Mouse (Mus musculus): ENCODE data around the gene Trappc4. TPM values are rescaled to one million over a fixed set of nuclear protein-coding genes. Genes with fewer than 3 reads are reported as not detected.
A peak's percentile ranks its signal among the peaks of the same experiment; 100 is the strongest.
"Not testable (repeated sequence)": the region's sequence is repeated elsewhere in the genome, so short reads cannot be mapped to it uniquely, and the experiment has no call there.

The Trappc4 gene
- total RNA-seq (2014; rRNA removed) (108 and 120 TPM in 2 replicates), polyA plus RNA-seq (2015; fragmentation: Nextera tagmentation; extraction: Ambion mirVana) (293 and 307 TPM in 2 replicates)

DNA sequence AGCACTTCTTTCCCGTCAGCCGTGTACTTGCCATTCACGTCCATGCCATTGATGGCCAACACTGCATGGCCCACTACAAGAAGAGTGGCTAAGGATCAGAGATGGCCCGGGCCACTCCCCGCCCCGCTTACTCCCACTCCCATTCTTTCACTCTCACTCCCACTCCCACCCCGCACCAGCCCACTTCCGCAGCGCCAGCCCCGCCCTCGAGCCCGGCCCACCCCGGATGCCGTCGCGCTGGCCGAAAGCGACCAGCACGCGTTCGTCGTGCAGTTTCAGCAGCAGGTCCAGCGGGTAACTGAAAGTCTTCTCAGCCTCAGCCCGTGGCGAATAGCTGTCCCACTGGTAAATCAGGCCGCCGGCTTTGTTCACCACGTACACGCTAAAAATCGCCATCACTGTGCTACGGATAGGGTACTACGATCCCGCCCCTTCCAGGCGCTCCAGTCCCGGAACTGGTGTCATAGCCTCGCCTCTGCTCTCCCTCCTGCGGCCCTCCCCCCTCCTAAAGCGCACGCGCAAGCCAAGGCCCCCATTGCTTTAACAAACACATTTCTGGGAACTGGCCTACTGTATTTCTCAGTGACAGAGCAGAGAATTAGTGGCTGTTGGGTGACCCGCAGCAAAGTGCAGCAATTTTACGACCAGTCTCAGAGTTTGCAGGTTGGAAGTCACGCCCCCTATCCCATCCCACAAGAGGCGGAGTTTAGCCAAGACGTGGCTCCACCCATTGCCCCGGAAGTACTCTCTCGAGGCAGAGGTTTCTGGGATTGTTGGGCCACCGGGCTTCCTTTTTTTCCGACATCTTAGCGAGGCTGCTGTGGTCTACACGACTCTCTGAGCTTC is at the start of gene Trappc4, which contains the start of gene Rps25:
Gene Trappc4 (minus strand): TSS at position 695 of the 846 bp plus-strand sequence.
Gene Rps25 (plus strand): TSS at position 234 of the 846 bp plus-strand sequence.
- DNase-seq (ENCODE audit: low spot score), result peak; percentile 98
- Histone ChIP-seq H3K4me3 (ENCODE audit: low read length) (peak within 1 kb of the TSS; percentile 80), H3K9me3 (ENCODE audit: low read length) (no peaks in the 10 kb centered on the region), H3K4me1 (ENCODE audit: insufficient read depth, low read length) (no peaks in the 10 kb centered on the region; the same call in 1 of the 2 replicates), H3K36me3 (ENCODE audit: insufficient read depth, low read length) (peaks cover 57% of the 10 kb centered on the region), H3K27me3 (ENCODE audit: insufficient read depth, low read length) (no peaks in the 10 kb centered on the region), H3K9ac (replicated peaks; ENCODE audit: low read length) (peak within 1 kb of the TSS; percentile 83), H3K4me2 (ENCODE audit: low read depth, low read length) (peak within 1 kb of the TSS; percentile 64), H3K27ac (peak within 1 kb of the TSS; percentile 96)
- WGBS, result under 1% methylated on average over 51 of the region's 51 CpGs
- peak; percentile 98 for ATAC-seq
- peak; percentile 7; the same call in 1 of the 2 replicates for TF ChIP-seq CTCF (IDR thresholded peaks at IDR 0.05; ENCODE audit: low read depth)

GRCm38 (mm10) chr9:44454891-44455220 is 47.5 kb upstream of the Trappc4 start, which contains the start of gene Upk2:
TSS of gene Upk2 (minus strand) at chr9:44454976.
- DNase-seq (ENCODE audit: low spot score), result no peak
- H3K4me1 ChIP-seq (ENCODE audit: insufficient read depth, low read length), result 0 out of 2 replicates have a peak, but pooled peaks cover 9% of the 10 kb centered on the region
- no peak within 1 kb of the TSS for H3K9ac ChIP-seq (replicated peaks; ENCODE audit: low read length)
- no peak within 1 kb of the TSS for H3K4me3 ChIP-seq (ENCODE audit: low read length)
- ATAC-seq, result no peak
- 32% methylated on average over 4 of the region's 4 CpGs for WGBS
- no peak within 1 kb of the TSS for H3K4me2 ChIP-seq (ENCODE audit: low read depth, low read length)
- H3K9me3 ChIP-seq (ENCODE audit: low read length), result no peaks in the 10 kb centered on the region
- H3K27ac ChIP-seq, result no peak within 1 kb of the TSS
- peak; percentile 41 for TF ChIP-seq CTCF (IDR thresholded peaks at IDR 0.05; ENCODE audit: low read depth)
- H3K27me3 ChIP-seq (ENCODE audit: insufficient read depth, low read length), result no peaks in the 10 kb centered on the region
- no peaks in the 10 kb centered on the region for H3K36me3 ChIP-seq (ENCODE audit: insufficient read depth, low read length)

- H3K4me3 ChIP-seq (ENCODE audit: low read length), result no peak overlapping the region
- no peaks in the 10 kb centered on the region for H3K36me3 ChIP-seq (ENCODE audit: insufficient read depth, low read length)
- no peaks in the 10 kb centered on the region for H3K27me3 ChIP-seq (ENCODE audit: insufficient read depth, low read length)
- H3K27ac ChIP-seq, result no peak overlapping the region
- ATAC-seq (peak; percentile 76), DNase-seq (ENCODE audit: low spot score) (peak; percentile 90)
- WGBS, result 12% methylated on average over 14 of the region's 14 CpGs
- no peak overlapping the region for H3K4me2 ChIP-seq (ENCODE audit: low read depth, low read length)
- TF ChIP-seq CTCF (IDR thresholded peaks at IDR 0.05; ENCODE audit: low read depth), result peak; percentile 98
- H3K9me3 ChIP-seq (ENCODE audit: low read length), result no peaks in the 10 kb centered on the region
- 0 out of 2 replicates have a peak, but pooled peaks cover 9% of the 10 kb centered on the region for H3K4me1 ChIP-seq (ENCODE audit: insufficient read depth, low read length)
- H3K9ac ChIP-seq (replicated peaks; ENCODE audit: low read length), result no peak overlapping the region
These were observed 46.9 kb upstream of the Trappc4 start for GRCm38 (mm10) chr9:44454132-44454890.

DNA sequence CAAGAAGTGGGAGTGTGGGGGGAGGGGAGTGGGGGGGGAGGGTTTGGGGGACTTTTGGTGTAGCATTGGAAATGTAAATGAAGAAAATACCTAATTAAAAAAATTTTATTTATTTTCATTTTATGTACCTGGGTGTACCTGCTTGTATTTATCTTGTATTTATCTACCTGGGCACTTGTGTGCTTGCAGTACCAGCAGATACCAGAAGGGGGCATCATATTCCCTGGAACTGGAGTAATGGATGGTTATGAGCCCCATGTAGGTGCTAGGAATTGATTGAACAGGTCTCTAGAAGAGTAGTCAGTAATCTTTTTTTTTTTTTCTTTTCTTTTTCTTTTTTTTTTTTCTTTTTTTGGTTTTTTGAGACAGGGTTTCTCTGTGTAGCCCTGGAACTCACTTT is 43.0 kb upstream of the Trappc4 start:
- no peaks in the 10 kb centered on the region for H3K9me3 ChIP-seq (ENCODE audit: low read length)
- H3K36me3 ChIP-seq (ENCODE audit: insufficient read depth, low read length), result no peaks in the 10 kb centered on the region
- H3K4me3 ChIP-seq (ENCODE audit: low read length), result no peak overlapping the region
- no peaks in the 10 kb centered on the region for H3K27me3 ChIP-seq (ENCODE audit: insufficient read depth, low read length)
- ATAC-seq, result no peak
- no peak overlapping the region for H3K27ac ChIP-seq
- no peak overlapping the region for H3K4me2 ChIP-seq (ENCODE audit: low read depth, low read length)
- no peak for DNase-seq (ENCODE audit: low spot score)
- peak; percentile 43 for TF ChIP-seq CTCF (IDR thresholded peaks at IDR 0.05; ENCODE audit: low read depth)
- no peaks in the 10 kb centered on the region for H3K4me1 ChIP-seq (ENCODE audit: insufficient read depth, low read length)
- no peak overlapping the region for H3K9ac ChIP-seq (replicated peaks; ENCODE audit: low read length)

- not testable (repeated sequence) for H3K36me3 ChIP-seq (ENCODE audit: insufficient read depth, low read length); H3K9me3 ChIP-seq (ENCODE audit: low read length); H3K9ac ChIP-seq (replicated peaks; ENCODE audit: low read length); DNase-seq (ENCODE audit: low spot score); H3K4me1 ChIP-seq (ENCODE audit: insufficient read depth, low read length); H3K27me3 ChIP-seq (ENCODE audit: insufficient read depth, low read length); ATAC-seq; H3K4me2 ChIP-seq (ENCODE audit: low read depth, low read length); H3K4me3 ChIP-seq (ENCODE audit: low read length); H3K27ac ChIP-seq
- 83% methylated on average over 7 of the region's 7 CpGs for WGBS
These were observed 37.1 kb upstream of the Trappc4 start for GRCm38 (mm10) chr9:44444402-44445025.

DNA sequence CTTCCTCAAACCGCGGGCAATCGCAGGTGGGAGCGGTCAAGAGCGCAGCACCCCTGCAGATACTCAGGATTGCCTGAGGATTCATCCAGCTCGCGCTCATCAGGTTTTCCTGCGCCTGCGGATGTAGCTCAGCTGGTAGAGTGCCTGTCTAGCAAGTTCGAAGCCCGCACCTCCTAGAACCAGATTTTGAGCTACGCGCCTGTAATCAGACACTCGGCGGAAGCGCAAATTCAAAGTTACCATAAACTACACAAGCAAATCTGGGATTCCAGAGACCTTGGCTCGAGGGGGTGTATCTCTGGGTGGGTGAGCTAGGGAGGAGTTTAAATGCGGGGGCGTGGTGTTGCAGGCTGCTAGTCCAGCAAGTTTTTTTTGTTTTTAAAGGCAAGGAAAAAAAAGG is 33.6 kb upstream of the Trappc4 start, which contains the start of gene Foxr1:
Gene Foxr1 (minus strand): TSS at position 176 of the 400 bp plus-strand sequence.
- WGBS, result 75% methylated on average over 19 of the region's 19 CpGs
- no peaks in the 10 kb centered on the region for H3K27me3 ChIP-seq (ENCODE audit: insufficient read depth, low read length)
- H3K4me1 ChIP-seq (ENCODE audit: insufficient read depth, low read length), result no peaks in the 10 kb centered on the region
- no peak for TF ChIP-seq CTCF (IDR thresholded peaks at IDR 0.05; ENCODE audit: low read depth)
- H3K27ac ChIP-seq, result no peak within 1 kb of the TSS
- H3K36me3 ChIP-seq (ENCODE audit: insufficient read depth, low read length), result no peaks in the 10 kb centered on the region
- ATAC-seq (no peak), DNase-seq (ENCODE audit: low spot score) (no peak)
- H3K4me3 ChIP-seq (ENCODE audit: low read length), result no peak within 1 kb of the TSS
- H3K9me3 ChIP-seq (ENCODE audit: low read length), result no peaks in the 10 kb centered on the region
- no peak within 1 kb of the TSS for H3K9ac ChIP-seq (replicated peaks; ENCODE audit: low read length)
- H3K4me2 ChIP-seq (ENCODE audit: low read depth, low read length), result no peak within 1 kb of the TSS
